Mouse (Mus musculus): ENCODE measurements around the gene 3100002H09Rik. TPM values are rescaled to one million over a fixed set of nuclear protein-coding genes. Genes with fewer than 3 reads are reported as not detected.

3100002H09Rik gene
- polyA plus RNA-seq, 1 experiment from 2014 or later: not detected

DNA sequence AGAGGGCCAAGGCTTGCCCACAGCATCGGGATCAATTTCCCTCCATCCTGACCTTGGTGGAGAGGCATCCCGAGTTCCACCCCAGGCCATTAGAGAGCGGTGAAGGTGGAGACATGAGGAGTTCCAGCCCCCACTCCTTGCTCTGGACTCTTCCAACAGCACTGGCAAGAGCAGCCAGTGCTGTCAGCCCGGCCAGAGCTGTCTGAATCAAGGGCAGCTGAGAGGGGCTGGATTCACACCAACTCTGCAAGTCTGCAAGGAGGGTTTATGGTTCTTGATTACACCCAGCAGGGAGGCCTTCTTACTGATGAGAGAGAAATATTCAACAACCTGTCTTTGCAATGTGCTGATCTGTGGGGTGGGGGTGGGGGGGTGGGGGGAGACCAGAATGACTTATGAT lies 37.0 kb downstream of the 3100002H09Rik start:
- 73% methylated on average over 4 of the region's 4 CpGs for WGBS
- peaks cover 86% of the 10 kb centered on the region for H3K27me3 ChIP-seq
- no peak for ATAC-seq (ENCODE audit: low FRiP score)

DNA sequence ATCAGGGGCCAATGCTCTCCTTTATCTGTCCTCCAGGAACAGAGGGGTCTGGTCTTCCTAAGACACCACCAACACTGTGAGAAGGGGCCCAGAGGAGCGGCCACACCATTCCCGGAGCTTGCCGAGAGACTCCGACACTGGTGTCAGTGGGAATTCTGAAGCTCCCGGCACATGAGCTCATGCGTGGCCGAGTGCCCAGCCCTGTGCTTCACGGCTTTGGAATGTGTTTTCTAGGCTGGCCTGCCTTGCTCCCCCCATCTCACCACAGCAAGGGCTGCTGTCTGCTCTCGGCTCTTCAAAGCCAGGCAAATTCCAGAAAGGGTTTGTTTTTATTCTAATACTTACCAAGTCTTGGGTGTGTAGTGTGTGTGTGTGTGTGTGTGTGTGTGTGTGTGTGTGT lies 39.6 kb downstream of the 3100002H09Rik start:
- ATAC-seq (ENCODE audit: low FRiP score): no peak
- H3K36me3 ChIP-seq: no peaks in the 10 kb centered on the region
- H3K4me3 ChIP-seq: no peak overlapping the region
- H3K4me2 ChIP-seq: no peak overlapping the region
- no peak overlapping the region for H3K27ac ChIP-seq
- 83% methylated on average over 9 of the region's 9 CpGs for WGBS
- no peaks in the 10 kb centered on the region for H3K9me3 ChIP-seq
- no peak overlapping the region for H3K9ac ChIP-seq
- peaks cover 74% of the 10 kb centered on the region for H3K27me3 ChIP-seq
- H3K4me1 ChIP-seq (replicated peaks): peaks cover 26% of the 10 kb centered on the region

More for the DNA sequence above, 37.0 kb downstream of the 3100002H09Rik start:
- Histone ChIP-seq H3K4me2 (no peak overlapping the region), H3K4me1 (replicated peaks) (peaks cover 30% of the 10 kb centered on the region), H3K9ac (no peak overlapping the region), H3K4me3 (no peak overlapping the region), H3K9me3 (no peaks in the 10 kb centered on the region), H3K36me3 (no peaks in the 10 kb centered on the region), H3K27ac (no peak overlapping the region)

DNA sequence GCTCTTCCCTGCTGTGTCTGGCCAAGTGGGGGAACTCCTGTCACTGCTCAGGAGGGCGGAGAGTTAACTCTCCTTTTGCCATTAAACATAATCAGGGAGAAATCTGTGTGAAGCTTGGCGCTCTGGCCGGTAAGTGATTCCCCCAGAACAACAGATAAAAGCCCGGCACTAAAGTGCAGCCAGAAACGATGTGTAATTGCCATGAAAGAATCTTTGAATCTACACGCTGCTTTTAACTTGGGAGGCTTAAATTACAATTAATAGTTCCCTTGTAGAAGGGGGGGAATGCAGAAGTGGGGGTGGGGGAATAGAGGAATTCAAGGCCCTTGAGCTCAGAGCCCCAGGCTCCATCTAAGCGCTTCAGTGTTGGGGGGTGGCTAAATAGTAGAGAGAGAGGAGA lies 40.9 kb downstream of the 3100002H09Rik start:
- no peak overlapping the region for H3K27ac ChIP-seq
- no peak overlapping the region for H3K9ac ChIP-seq
- no peak overlapping the region for H3K4me2 ChIP-seq
- H3K4me3 ChIP-seq: no peak overlapping the region
- no peaks in the 10 kb centered on the region for H3K9me3 ChIP-seq
- ATAC-seq (ENCODE audit: low FRiP score): no peak
- 31% methylated on average over 7 of the region's 7 CpGs for WGBS
- peaks cover 14% of the 10 kb centered on the region for H3K4me1 ChIP-seq (replicated peaks)
- peaks cover 63% of the 10 kb centered on the region for H3K27me3 ChIP-seq
- H3K36me3 ChIP-seq: no peaks in the 10 kb centered on the region

DNA sequence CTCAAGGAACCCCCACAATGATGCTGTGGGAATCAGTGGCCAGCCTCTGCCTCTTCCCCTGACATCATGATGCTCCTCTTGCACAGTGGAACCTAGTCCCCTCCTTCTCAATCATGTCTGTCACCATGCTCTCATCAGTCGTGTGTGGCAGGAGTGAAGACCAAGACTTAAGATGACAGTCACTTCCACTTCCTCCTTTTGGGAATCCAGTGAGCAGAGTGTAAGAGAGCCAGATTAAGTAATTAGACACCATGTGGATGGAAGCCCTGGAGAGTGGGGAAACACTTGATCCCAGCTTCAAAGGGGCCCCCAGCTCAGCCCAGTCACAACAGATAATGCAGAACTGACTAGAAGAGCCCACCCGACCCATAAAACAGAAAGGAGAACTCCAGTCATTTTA lies 47.2 kb downstream of the 3100002H09Rik start:
- Histone ChIP-seq H3K4me1 (replicated peaks) (peaks cover 20% of the 10 kb centered on the region), H3K9ac (no peak overlapping the region), H3K4me2 (no peak overlapping the region), H3K27me3 (peaks cover 17% of the 10 kb centered on the region), H3K9me3 (no peaks in the 10 kb centered on the region), H3K36me3 (no peaks in the 10 kb centered on the region), H3K4me3 (no peak overlapping the region), H3K27ac (no peak overlapping the region)
- no peak for ATAC-seq (ENCODE audit: low FRiP score)
- 61% methylated on average over 2 of the region's 2 CpGs for WGBS

DNA sequence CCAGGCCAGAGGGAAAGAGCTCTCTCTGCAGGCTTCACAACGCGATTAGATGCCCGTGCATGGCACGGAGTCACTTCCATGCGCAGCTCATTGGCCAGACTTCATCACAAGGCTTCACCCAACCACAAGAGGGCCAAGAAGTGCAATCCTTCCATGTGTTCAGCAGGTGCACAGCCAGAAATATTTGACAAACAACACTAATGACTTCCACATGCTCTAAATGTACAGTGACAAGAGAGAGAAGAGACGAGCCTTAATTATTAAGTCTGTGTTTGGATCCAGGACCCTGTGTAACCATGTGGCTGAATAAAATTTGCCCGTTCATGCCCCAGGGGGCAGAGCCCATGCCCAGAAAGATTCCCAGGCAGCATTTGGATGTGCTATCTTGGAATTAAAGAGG lies 47.9 kb downstream of the 3100002H09Rik start:
- Histone ChIP-seq H3K4me2 (no peak overlapping the region), H3K9ac (no peak overlapping the region), H3K27me3 (peaks cover 13% of the 10 kb centered on the region), H3K4me1 (replicated peaks) (peaks cover 20% of the 10 kb centered on the region), H3K9me3 (no peaks in the 10 kb centered on the region), H3K27ac (no peak overlapping the region; the same call in 1 of the 2 replicates), H3K4me3 (no peak overlapping the region), H3K36me3 (no peaks in the 10 kb centered on the region)
- peak; percentile 36; the same call in 1 of the 2 replicates for ATAC-seq (ENCODE audit: low FRiP score)
- 49% methylated on average over 7 of the region's 7 CpGs for WGBS

Other genes with a start within 250 kb of the 3100002H09Rik start
- gene Pou3f1, start 46.0 kb upstream of the 3100002H09Rik start, polyA plus RNA-seq (2015; fragmentation: Nextera tagmentation; extraction: Ambion mirVana): 9.5 and 11.4 TPM in 2 replicates
- gene Utp11, start 82.8 kb upstream of the 3100002H09Rik start, polyA plus RNA-seq (2015; fragmentation: Nextera tagmentation; extraction: Ambion mirVana): 45.1 and 47.9 TPM in 2 replicates
- 2.7 and 2.9 TPM in 2 replicates for gene Fhl3, start 89.9 kb upstream of the 3100002H09Rik start, polyA plus RNA-seq (2015; fragmentation: Nextera tagmentation; extraction: Ambion mirVana)
- gene Sf3a3, start 104.0 kb upstream of the 3100002H09Rik start, polyA plus RNA-seq (2015; fragmentation: Nextera tagmentation; extraction: Ambion mirVana): 112 and 119 TPM in 2 replicates
- 22.1 and 24.5 TPM in 2 replicates for gene Inpp5b, start 131.0 kb upstream of the 3100002H09Rik start, polyA plus RNA-seq (2015; fragmentation: Nextera tagmentation; extraction: Ambion mirVana)
- 13.5 and 14.8 TPM in 2 replicates for gene Mtf1, start 191.3 kb upstream of the 3100002H09Rik start, polyA plus RNA-seq (2015; fragmentation: Nextera tagmentation; extraction: Ambion mirVana)
- 40.5 and 41.1 TPM in 2 replicates for gene Yrdc, start 239.9 kb upstream of the 3100002H09Rik start, polyA plus RNA-seq (2015; fragmentation: Nextera tagmentation; extraction: Ambion mirVana)
- gene 1110065P20Rik, start 240.4 kb upstream of the 3100002H09Rik start, polyA plus RNA-seq (2015; fragmentation: Nextera tagmentation; extraction: Ambion mirVana): 77.8 and 84.4 TPM in 2 replicates

Measured in hindbrain, embryonic 13.5 days (tissue).